Mouse (Mus musculus): Measurements from ENCODE around the gene Slc25a39.
"Not testable (repeated sequence)": the region's sequence is repeated elsewhere in the genome, so short reads cannot be mapped to it uniquely, and the experiment has no call there.

Slc25a39 gene

GRCm38 (mm10) chr11:102368347-102368746 is 39.4 kb downstream of the Slc25a39 start:
- no peak for DNase-seq

- no peak for DNase-seq
Measured at GRCm38 (mm10) chr11:102367504-102368280, 40.1 kb downstream of the Slc25a39 start.

- not testable (repeated sequence) for DNase-seq
Measured at GRCm38 (mm10) chr11:102366103-102366502, 41.6 kb downstream of the Slc25a39 start, which contains the start of gene Slc4a1. Gene Slc4a1 (minus strand): TSS chr11:102366203.

GRCm38 (mm10) chr11:102365699-102366098 is 42.0 kb downstream of the Slc25a39 start:
- DNase-seq, result no peak

- DNase-seq, result no peak
Measured at GRCm38 (mm10) chr11:102364570-102365371, 43.0 kb downstream of the Slc25a39 start.

- DNase-seq, result no peak
Measured at GRCm38 (mm10) chr11:102363623-102364022, 44.1 kb downstream of the Slc25a39 start.

- no peak for DNase-seq
Measured at GRCm38 (mm10) chr11:102361776-102362495, 45.8 kb downstream of the Slc25a39 start.

- no peak for DNase-seq
Measured at GRCm38 (mm10) chr11:102358365-102358764, 49.4 kb downstream of the Slc25a39 start.

GRCm38 (mm10) chr11:102356636-102357350 is 51.0 kb downstream of the Slc25a39 start:
- DNase-seq, result peak; percentile 28

- DNase-seq, result no peak
Measured at GRCm38 (mm10) chr11:102356190-102356589, 51.6 kb downstream of the Slc25a39 start.

- DNase-seq, result no peak
Measured at GRCm38 (mm10) chr11:102355501-102355900, 52.2 kb downstream of the Slc25a39 start.

- DNase-seq, result no peak
Measured at GRCm38 (mm10) chr11:102353021-102353431, 54.7 kb downstream of the Slc25a39 start.
